Mouse (Mus musculus) E14TG2a.4 (cell line): Measurements from ENCODE around the gene Cpne4.

Experiments
- CTCF ChIP-seq: conservative IDR thresholded peaks from 2 replicates; pipeline ENCODE4 v1.5.1; 2014; ENCODE audit warnings: low read length
- NANOG ChIP-seq: IDR thresholded peaks from 2 replicates; pipeline ENCODE4 v1.6.1; 2014; ENCODE audit warnings: borderline replicate concordance, low read length, mixed read lengths

DNA sequence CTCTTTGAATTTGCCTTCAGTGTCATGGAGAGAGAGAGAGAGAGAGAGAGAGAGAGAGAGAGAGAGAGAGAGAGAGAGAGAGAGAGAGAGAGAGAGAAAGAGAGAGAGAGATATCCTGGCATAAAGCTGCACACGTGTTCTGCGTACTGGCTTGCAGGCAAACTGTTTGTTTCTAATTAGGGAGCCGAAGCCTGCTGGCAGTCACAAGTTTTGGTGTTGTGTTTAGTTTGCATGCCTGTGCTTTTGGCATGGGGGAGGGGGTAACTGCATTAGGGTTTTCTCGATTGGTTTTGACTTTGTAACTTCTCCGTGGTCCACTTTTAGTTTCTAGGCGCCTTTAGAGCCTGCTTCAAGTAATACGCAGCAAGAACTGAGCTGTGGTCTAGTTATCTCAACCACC, 20.0 kb downstream of the Cpne4 start:
- TF ChIP-seq CTCF (no peak), NANOG (no peak)
